Mouse (Mus musculus) liver, embryonic 14.5 days (tissue): ENCODE measurements around the gene Hoxb2. TPM values are rescaled to one million over a fixed set of nuclear protein-coding genes. Genes with fewer than 3 reads are reported as not detected.

Source experiments
- ATAC-seq: fragments of 200-750 bp; cut with Nextera tagmentation; 2 replicates; pipeline ENCODE4 v1.8.0; 2017; ENCODE audit warnings: moderate number of reproducible peaks, mild to moderate bottlenecking, moderate library complexity; ENCODE audit not compliant: insufficient read depth
- DNase-seq, 3 experiments: peaks; one replicate each; pipeline ENCODE4 v3.0.0-alpha.2; 2012 to 2013; ENCODE audit warnings: low read depth in 3 of 3, low spot score in 3 of 3
- H3K27ac ChIP-seq: fragments of 300-500 bp; sonication (generic); 2 replicates; pipeline ENCODE4 v1.5.1; 2014; ENCODE audit warnings: moderate library complexity, mild to moderate bottlenecking, control low read depth, inconsistent platforms
- H3K27me3 ChIP-seq: fragments of 300-500 bp; sonication (generic); 2 replicates; pipeline ENCODE4 v1.6.1; 2014; ENCODE audit warnings: mild to moderate bottlenecking, low read length, moderate library complexity; ENCODE audit not compliant: control insufficient read depth, insufficient read depth
- H3K36me3 ChIP-seq: fragments of 300-500 bp; sonication (generic); replicated peaks from 2 replicates; pipeline ENCODE4 v1.6.1; 2014; ENCODE audit warnings: low read depth; ENCODE audit not compliant: control insufficient read depth, insufficient read depth
- H3K4me1 ChIP-seq, 2 experiments: fragments of 200-500 bp in 1 of 2; fragments of 300-500 bp in 1 of 2; sonication (generic) in 1 of 2; replicated peaks; 2 replicates each; pipeline ENCODE4 v1.6.1; 2012 to 2014; ENCODE audit warnings: antibody characterized with exemption in 1 of 2, inconsistent platforms in 1 of 2, low read length in 1 of 2; ENCODE audit not compliant: control insufficient read depth in 2 of 2, insufficient read depth in 2 of 2
- H3K4me2 ChIP-seq: fragments of 300-500 bp; sonication (generic); 2 replicates; pipeline ENCODE4 v1.6.1; 2014; ENCODE audit warnings: low read depth, mild to moderate bottlenecking, control low read depth, moderate library complexity
- H3K4me3 ChIP-seq, 2 experiments: fragments of 200-500 bp in 1 of 2; fragments of 300-500 bp in 1 of 2; sonication (generic) in 1 of 2; 2 replicates each; pipeline ENCODE4 v1.5.1; 2012 to 2014; ENCODE audit warnings: low read depth in 2 of 2, low read length in 2 of 2, mild to moderate bottlenecking in 2 of 2, control low read depth in 1 of 2, inconsistent platforms in 1 of 2, moderate library complexity in 1 of 2; ENCODE audit not compliant: insufficient read depth in 1 of 2
- H3K9ac ChIP-seq: fragments of 300-500 bp; sonication (generic); replicated peaks from 2 replicates; pipeline ENCODE4 v1.6.1; 2014; ENCODE audit warnings: mild to moderate bottlenecking, control low read depth, moderate library complexity
- H3K9me3 ChIP-seq: fragments of 300-500 bp; sonication (generic); 2 replicates; pipeline ENCODE4 v1.6.1; 2016; ENCODE audit warnings: low read length, mixed read lengths; ENCODE audit not compliant: control insufficient read depth
- CTCF ChIP-seq: IDR thresholded peaks from 2 replicates; pipeline ENCODE4 v1.5.1; 2016; ENCODE audit warnings: antibody characterized with exemption, low read depth, control low read depth
- EP300 ChIP-seq: IDR thresholded peaks from 2 replicates; pipeline ENCODE4 v1.6.1; 2016; ENCODE audit warnings: antibody characterized with exemption, low read depth
- WGBS: fragments of 180-500 bp; shearing (Covaris S2); extraction: QIAGEN DNeasy Blood & Tissue Kit; methylation state at CpG from one replicate; pipeline ENCODE4 v1.1.7; 2014; ENCODE audit not compliant: insufficient replicate concordance; 5-methylcytosine and 5-hydroxymethylcytosine counted together
- polyA plus RNA-seq, 2 experiments: library from polyadenylated mRNA; depleted of rRNA in 1 of 2; stranded (reverse) in 1 of 2; unstranded in 1 of 2; fragments of >200 nt; fragmentation: Nextera tagmentation in 1 of 2; extraction: Ambion mirVana in 1 of 2; gene quantifications; 2 replicates each; pipeline versions ENCODE4 v1.2.1 to v1.2.3; 2012 to 2014

Gene Hoxb2
- polyA plus RNA-seq, 2 experiments = 0.51 to 1.1 TPM

GRCm38 (mm10) chr11:96328605-96329004 lies 21.7 kb upstream of the Hoxb2 start:
- Histone ChIP-seq H3K9me3 (no peaks in the 10 kb centered on the region), H3K27me3 (peaks cover 72% of the 10 kb centered on the region), H3K27ac (no peak overlapping the region), H3K4me2 (no peak overlapping the region), H3K9ac (no peak overlapping the region), H3K4me3 (no peak overlapping the region), H3K36me3 (no peaks in the 10 kb centered on the region), H3K4me1 (no peaks in the 10 kb centered on the region)
- TF ChIP-seq CTCF (no peak), EP300 (no peak)
- DNase-seq (no peak), ATAC-seq (no peak)
- WGBS = 27% methylated on average over 8 of the region's 8 CpGs

- Histone ChIP-seq H3K27me3 (peaks cover 64% of the 10 kb centered on the region), H3K4me3 (no peak overlapping the region), H3K27ac (no peak overlapping the region)
Observed at GRCm38 (mm10) chr11:96332105-96332504, 18.2 kb upstream of the Hoxb2 start.

GRCm38 (mm10) chr11:96332618-96333032 lies 17.7 kb upstream of the Hoxb2 start:
- Histone ChIP-seq H3K4me2 (peak overlapping the region; percentile 20; the same call in 1 of the 2 replicates), H3K4me3 (peak overlapping the region in 1 of 2 experiments; percentile 12; a peak in 1 of 4 replicates), H3K27me3 (peaks cover 64% of the 10 kb centered on the region), H3K4me1 (no peaks in the 10 kb centered on the region; a peak in 1 of 4 replicates), H3K9me3 (no peaks in the 10 kb centered on the region), H3K27ac (no peak overlapping the region), H3K36me3 (no peaks in the 10 kb centered on the region), H3K9ac (no peak overlapping the region)
- TF ChIP-seq EP300 = no peak
- TF ChIP-seq CTCF = no peak
- WGBS = 13% methylated on average over 32 of the region's 35 CpGs
- ATAC-seq = no peak
- no peak for DNase-seq

More at GRCm38 (mm10) chr11:96332105-96332504, 18.2 kb upstream of the Hoxb2 start:
- H3K4me2 ChIP-seq = no peak overlapping the region
- DNase-seq (no peak), ATAC-seq (no peak)
- TF ChIP-seq CTCF (no peak), EP300 (no peak)
- H3K9ac ChIP-seq = no peak overlapping the region
- no peaks in the 10 kb centered on the region; a peak in 1 of 4 replicates for H3K4me1 ChIP-seq
- H3K36me3 ChIP-seq = no peaks in the 10 kb centered on the region
- WGBS = 11% methylated on average over 8 of the region's 8 CpGs
- H3K9me3 ChIP-seq = no peaks in the 10 kb centered on the region

GRCm38 (mm10) chr11:96333241-96334001 lies 16.9 kb upstream of the Hoxb2 start:
- TF ChIP-seq CTCF (no peak), EP300 (no peak)
- H3K4me2 ChIP-seq = no peak overlapping the region
- H3K9ac ChIP-seq = no peak overlapping the region
- ATAC-seq (no peak), DNase-seq (no peak)
- H3K27me3 ChIP-seq = peaks cover 68% of the 10 kb centered on the region
- H3K9me3 ChIP-seq = no peaks in the 10 kb centered on the region
- no peaks in the 10 kb centered on the region for H3K36me3 ChIP-seq
- no peak overlapping the region for H3K4me3 ChIP-seq
- H3K4me1 ChIP-seq = no peaks in the 10 kb centered on the region; a peak in 1 of 4 replicates
- 29% methylated on average over 17 of the region's 17 CpGs for WGBS
- H3K27ac ChIP-seq = no peak overlapping the region

- Histone ChIP-seq H3K27ac (no peak overlapping the region), H3K4me3 (no peak overlapping the region), H3K27me3 (peaks cover 67% of the 10 kb centered on the region), H3K36me3 (no peaks in the 10 kb centered on the region), H3K4me2 (no peak overlapping the region), H3K4me1 (no peaks in the 10 kb centered on the region; a peak in 1 of 4 replicates), H3K9me3 (no peaks in the 10 kb centered on the region), H3K9ac (no peak overlapping the region)
- DNase-seq (no peak), ATAC-seq (no peak)
- 29% methylated on average over 2 of the region's 2 CpGs for WGBS
- TF ChIP-seq EP300 (no peak), CTCF (no peak)
Observed at GRCm38 (mm10) chr11:96334002-96334364, 16.3 kb upstream of the Hoxb2 start.
